Mouse (Mus musculus) lung, embryonic 16.5 days (tissue): ENCODE results near the gene Clic5. TPM values are rescaled to one million over a fixed set of nuclear protein-coding genes. Genes with fewer than 3 reads are reported as not detected.

Experiments
- ATAC-seq: fragments of 200-750 bp; cut with Nextera tagmentation; 2 replicates; pipeline ENCODE4 v1.8.0; 2017; ENCODE audit warnings: low read depth, mild to moderate bottlenecking, moderate library complexity
- H3K27ac ChIP-seq: fragments of 300-500 bp; sonication (generic); 2 replicates; pipeline ENCODE4 v1.5.1; 2014; ENCODE audit warnings: mild to moderate bottlenecking, control low read depth, low read length
- H3K27me3 ChIP-seq: fragments of 300-500 bp; sonication (generic); 2 replicates; pipeline ENCODE4 v1.6.1; 2014; ENCODE audit warnings: low read depth, low read length, mixed read lengths; ENCODE audit not compliant: control insufficient read depth, insufficient read depth
- H3K36me3 ChIP-seq: fragments of 300-500 bp; sonication (generic); 2 replicates; pipeline ENCODE4 v1.6.1; 2014; ENCODE audit warnings: low read length; ENCODE audit not compliant: control insufficient read depth, insufficient read depth
- H3K4me1 ChIP-seq: fragments of 300-500 bp; sonication (generic); replicated peaks from 2 replicates; pipeline ENCODE4 v1.6.1; 2014; ENCODE audit warnings: low read length, mixed read lengths; ENCODE audit not compliant: control insufficient read depth, insufficient read depth
- H3K4me2 ChIP-seq: fragments of 300-500 bp; sonication (generic); 2 replicates; pipeline ENCODE4 v1.6.1; 2014; ENCODE audit warnings: low read depth, low read length, control low read depth
- H3K4me3 ChIP-seq: fragments of 300-500 bp; sonication (generic); 2 replicates; pipeline ENCODE4 v1.5.1; 2014; ENCODE audit warnings: mild to moderate bottlenecking, low read length, control low read depth
- H3K9ac ChIP-seq: fragments of 300-500 bp; sonication (generic); 2 replicates; pipeline ENCODE4 v1.6.1; 2014; ENCODE audit warnings: low read length, control low read depth
- H3K9me3 ChIP-seq: fragments of 300-500 bp; sonication (generic); 2 replicates; pipeline ENCODE4 v1.6.1; 2016; ENCODE audit warnings: low read length; ENCODE audit not compliant: control insufficient read depth
- WGBS: fragments of 180-500 bp; shearing (Covaris S2); extraction: QIAGEN DNeasy Blood & Tissue Kit; methylation state at CpG from one replicate; pipeline ENCODE4 v1.1.7; 2014; 5-methylcytosine and 5-hydroxymethylcytosine counted together
- polyA plus RNA-seq: library from polyadenylated mRNA; unstranded; fragments of >200 nt; fragmentation: Nextera tagmentation; extraction: Ambion mirVana; gene quantifications from 2 replicates; pipeline ENCODE4 v1.2.1, GENCODE M21; 2015

Gene Clic5
- polyA plus RNA-seq, 1 experiment from 2014 or later, result 24.8 TPM

- WGBS, result 20% methylated on average over 9 of the region's 15 CpGs
- no peak overlapping the region for H3K27ac ChIP-seq
- H3K4me3 ChIP-seq, result no peak overlapping the region
Observed at GRCm38 (mm10) chr17:44261594-44262202, 73.3 kb downstream of the Clic5 start.

GRCm38 (mm10) chr17:44270043-44270442 is 81.7 kb downstream of the Clic5 start:
- no peaks in the 10 kb centered on the region for H3K9me3 ChIP-seq
- WGBS, result 94% methylated on average over 7 of the region's 7 CpGs
- H3K4me2 ChIP-seq, result no peak overlapping the region
- no peak for ATAC-seq
- no peaks in the 10 kb centered on the region for H3K36me3 ChIP-seq
- H3K9ac ChIP-seq, result no peak overlapping the region
- H3K27ac ChIP-seq, result no peak overlapping the region
- 0 out of 2 replicates have a peak, but pooled peaks cover 2% of the 10 kb centered on the region for H3K4me1 ChIP-seq
- no peaks in the 10 kb centered on the region for H3K27me3 ChIP-seq
- H3K4me3 ChIP-seq, result no peak overlapping the region

More at GRCm38 (mm10) chr17:44261594-44262202, 73.3 kb downstream of the Clic5 start:
- Histone ChIP-seq H3K4me1 (no peaks in the 10 kb centered on the region), H3K4me2 (no peak overlapping the region), H3K27me3 (peaks cover 3% of the 10 kb centered on the region; the same call in 1 of the 2 replicates), H3K36me3 (no peaks in the 10 kb centered on the region), H3K9me3 (no peaks in the 10 kb centered on the region), H3K9ac (no peak overlapping the region)
- peak; percentile 72 for ATAC-seq

- no peak overlapping the region for H3K9ac ChIP-seq
- H3K9me3 ChIP-seq, result no peaks in the 10 kb centered on the region
- no peak overlapping the region for H3K27ac ChIP-seq
- no peaks in the 10 kb centered on the region for H3K36me3 ChIP-seq
- 0 out of 2 replicates have a peak, but pooled peaks cover 5% of the 10 kb centered on the region for H3K4me1 ChIP-seq
- 64% methylated on average over 3 of the region's 3 CpGs for WGBS
- no peaks in the 10 kb centered on the region for H3K27me3 ChIP-seq
- no peak overlapping the region for H3K4me3 ChIP-seq
- no peak for ATAC-seq
- no peak overlapping the region for H3K4me2 ChIP-seq
Observed at GRCm38 (mm10) chr17:44271426-44271825, 83.0 kb downstream of the Clic5 start.

GRCm38 (mm10) chr17:44274804-44275203 is 86.4 kb downstream of the Clic5 start:
- peak; percentile 56; the same call in 1 of the 2 replicates for ATAC-seq
- Histone ChIP-seq H3K27ac (no peak overlapping the region), H3K4me3 (no peak overlapping the region), H3K4me2 (no peak overlapping the region), H3K27me3 (no peaks in the 10 kb centered on the region), H3K9me3 (no peaks in the 10 kb centered on the region), H3K36me3 (no peaks in the 10 kb centered on the region), H3K4me1 (0 out of 2 replicates have a peak, but pooled peaks cover 5% of the 10 kb centered on the region), H3K9ac (no peak overlapping the region)

DNA sequence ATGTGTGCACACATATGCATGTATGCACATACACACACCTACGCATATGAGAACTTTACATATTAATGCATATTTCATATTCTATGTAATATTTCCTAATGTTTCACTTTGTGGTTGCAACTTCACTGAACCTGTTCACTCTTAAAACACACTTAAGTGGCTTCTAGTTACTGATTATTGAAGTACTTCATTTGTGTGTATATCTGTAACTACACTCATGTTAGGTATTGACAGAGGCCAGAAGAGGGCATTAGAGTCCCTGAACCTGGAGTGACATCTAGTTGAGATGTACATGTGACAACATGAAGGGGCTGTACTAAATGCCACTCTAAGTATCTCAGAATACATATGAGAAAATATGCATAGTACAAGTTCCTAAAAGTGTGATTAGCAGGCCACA is 99.9 kb downstream of the Clic5 start:
- H3K27me3 ChIP-seq, result no peaks in the 10 kb centered on the region
- H3K27ac ChIP-seq, result no peak overlapping the region
- H3K9me3 ChIP-seq, result no peaks in the 10 kb centered on the region
- H3K9ac ChIP-seq, result no peak overlapping the region
- 90% methylated on average over 1 of the region's 1 CpGs for WGBS
- H3K4me1 ChIP-seq, result no peaks in the 10 kb centered on the region
- no peak overlapping the region for H3K4me3 ChIP-seq
- H3K4me2 ChIP-seq, result no peak overlapping the region
- no peak for ATAC-seq
- no peaks in the 10 kb centered on the region for H3K36me3 ChIP-seq

GRCm38 (mm10) chr17:44297221-44297620 is 108.8 kb downstream of the Clic5 start:
- 54% methylated on average over 1 of the region's 1 CpGs for WGBS
- Histone ChIP-seq H3K27me3 (no peaks in the 10 kb centered on the region; the same call in 1 of the 2 replicates), H3K36me3 (no peaks in the 10 kb centered on the region), H3K27ac (no peak overlapping the region), H3K9me3 (no peaks in the 10 kb centered on the region), H3K4me1 (peaks cover 10% of the 10 kb centered on the region), H3K9ac (no peak overlapping the region), H3K4me3 (no peak overlapping the region), H3K4me2 (no peak overlapping the region)
- no peak for ATAC-seq

GRCm38 (mm10) chr17:44300236-44300635 is 111.9 kb downstream of the Clic5 start:
- H3K9ac ChIP-seq, result no peak overlapping the region
- peaks cover 10% of the 10 kb centered on the region for H3K4me1 ChIP-seq
- H3K27me3 ChIP-seq, result no peaks in the 10 kb centered on the region; the same call in 1 of the 2 replicates
- no peaks in the 10 kb centered on the region for H3K36me3 ChIP-seq
- no peak for ATAC-seq
- H3K9me3 ChIP-seq, result no peaks in the 10 kb centered on the region
- WGBS, result 11% methylated on average over 5 of the region's 5 CpGs
- H3K4me3 ChIP-seq, result no peak overlapping the region
- no peak overlapping the region for H3K4me2 ChIP-seq
- H3K27ac ChIP-seq, result peak overlapping the region; percentile 36

GRCm38 (mm10) chr17:44300723-44301122 is 112.3 kb downstream of the Clic5 start:
- peak overlapping the region; percentile 11 for H3K4me2 ChIP-seq
- 3% methylated on average over 4 of the region's 4 CpGs for WGBS

GRCm38 (mm10) chr17:44301224-44301811 is 112.9 kb downstream of the Clic5 start:
- Histone ChIP-seq H3K4me3 (no peak overlapping the region), H3K27ac (peak overlapping the region; percentile 4; the same call in 1 of the 2 replicates), H3K4me2 (peak overlapping the region; percentile 11)

More at GRCm38 (mm10) chr17:44300723-44301122, 112.3 kb downstream of the Clic5 start:
- peak overlapping the region; percentile 4; the same call in 1 of the 2 replicates for H3K27ac ChIP-seq
- ATAC-seq, result peak; percentile 92
- H3K36me3 ChIP-seq, result no peaks in the 10 kb centered on the region
- H3K4me3 ChIP-seq, result no peak overlapping the region
- H3K9ac ChIP-seq, result no peak overlapping the region
- no peaks in the 10 kb centered on the region for H3K9me3 ChIP-seq
- H3K4me1 ChIP-seq, result peaks cover 10% of the 10 kb centered on the region
- H3K27me3 ChIP-seq, result no peaks in the 10 kb centered on the region; the same call in 1 of the 2 replicates

More at GRCm38 (mm10) chr17:44301224-44301811, 112.9 kb downstream of the Clic5 start:
- peaks cover 10% of the 10 kb centered on the region for H3K4me1 ChIP-seq
- no peaks in the 10 kb centered on the region for H3K36me3 ChIP-seq
- H3K27me3 ChIP-seq, result no peaks in the 10 kb centered on the region; the same call in 1 of the 2 replicates
- no peak overlapping the region for H3K9ac ChIP-seq
- ATAC-seq, result peak; percentile 69
- WGBS, result 44% methylated on average over 17 of the region's 17 CpGs
- no peaks in the 10 kb centered on the region for H3K9me3 ChIP-seq
